Mouse (Mus musculus) forebrain, postnatal 0 days (tissue): ENCODE results near the gene Gm49387. TPM values are rescaled to one million over a fixed set of nuclear protein-coding genes. Genes with fewer than 3 reads are reported as not detected.

Experiments
- ATAC-seq: fragments of 200-750 bp; cut with Nextera tagmentation; 2 replicates; pipeline ENCODE4 v1.8.0; 2017; ENCODE audit warnings: mild to moderate bottlenecking, moderate library complexity
- DNase-seq: peaks from one replicate; pipeline ENCODE4 v3.0.0-alpha.2; 2015
- H3K27ac ChIP-seq: fragments of 300-500 bp; sonication (generic); 2 replicates; pipeline ENCODE4 v1.5.1; 2014; ENCODE audit warnings: low read depth, mild to moderate bottlenecking, antibody characterized with exemption, low read length, moderate library complexity, mixed read lengths
- H3K27me3 ChIP-seq: fragments of 300-500 bp; sonication (generic); 2 replicates; pipeline ENCODE4 v1.6.1; 2014; ENCODE audit warnings: mild to moderate bottlenecking, low read length, mixed read lengths; ENCODE audit not compliant: insufficient read depth
- H3K36me3 ChIP-seq: fragments of 300-500 bp; sonication (generic); 2 replicates; pipeline ENCODE4 v1.6.1; 2014; ENCODE audit warnings: mild to moderate bottlenecking, moderate library complexity; ENCODE audit not compliant: insufficient read depth
- H3K4me1 ChIP-seq: fragments of 300-500 bp; sonication (generic); 2 replicates; pipeline ENCODE4 v1.6.1; 2014; ENCODE audit warnings: antibody characterized with exemption; ENCODE audit not compliant: insufficient read depth
- H3K4me2 ChIP-seq: fragments of 300-500 bp; sonication (generic); 2 replicates; pipeline ENCODE4 v1.6.1; 2014; ENCODE audit warnings: low read depth, mild to moderate bottlenecking, moderate library complexity
- H3K4me3 ChIP-seq: fragments of 300-500 bp; sonication (generic); 2 replicates; pipeline ENCODE4 v1.5.1; 2014; ENCODE audit warnings: low read depth, low read length, mixed read lengths
- H3K9ac ChIP-seq: fragments of 300-500 bp; sonication (generic); 2 replicates; pipeline ENCODE4 v1.6.1; 2014; ENCODE audit warnings: mild to moderate bottlenecking
- H3K9me3 ChIP-seq: fragments of 300-500 bp; sonication (generic); 2 replicates; pipeline ENCODE4 v1.6.1; 2016; ENCODE audit warnings: low read length
- CTCF ChIP-seq: sonication (generic); IDR thresholded peaks from 2 replicates; pipeline ENCODE4 v1.5.1; 2016; ENCODE audit warnings: antibody characterized with exemption, control low read depth, low read depth
- WGBS: fragments of 180-500 bp; shearing (Covaris S2); extraction: QIAGEN DNeasy Blood & Tissue Kit; methylation state at CpG from one replicate; pipeline ENCODE4 v1.1.7; 2014; 5-methylcytosine and 5-hydroxymethylcytosine counted together
- polyA plus RNA-seq: library from polyadenylated mRNA; unstranded; fragments of >200 nt; fragmentation: Nextera tagmentation; extraction: Ambion mirVana; gene quantifications from 2 replicates; pipeline ENCODE4 v1.2.1, GENCODE M21; 2015
- total RNA-seq: library from RNA; depleted of rRNA; stranded (reverse); fragments of >200 nt; gene quantifications from 2 replicates; pipeline ENCODE4 v1.2.3, GENCODE M21; 2014

The Gm49387 gene
- total and polyA plus RNA-seq, 2 experiments from 2014 or later: 1.6 TPM; not detected in 1

- H3K36me3 ChIP-seq: no peaks in the 10 kb centered on the region
- no peak for ATAC-seq
- no peak for TF ChIP-seq CTCF
Observed at GRCm38 (mm10) chr14:31564452-31565179, 76.1 kb downstream of the Gm49387 start.

GRCm38 (mm10) chr14:31560886-31561285 is 79.8 kb downstream of the Gm49387 start:
- no peaks in the 10 kb centered on the region for H3K9me3 ChIP-seq
- no peak overlapping the region for H3K4me2 ChIP-seq
- ATAC-seq (no peak), DNase-seq (no peak)
- 48% methylated on average over 5 of the region's 5 CpGs for WGBS
- H3K4me3 ChIP-seq: no peak overlapping the region
- H3K27me3 ChIP-seq: no peaks in the 10 kb centered on the region
- no peak overlapping the region for H3K27ac ChIP-seq
- no peaks in the 10 kb centered on the region for H3K36me3 ChIP-seq
- H3K4me1 ChIP-seq: no peaks in the 10 kb centered on the region
- TF ChIP-seq CTCF: no peak
- no peak overlapping the region for H3K9ac ChIP-seq

More at GRCm38 (mm10) chr14:31564452-31565179, 76.1 kb downstream of the Gm49387 start:
- H3K4me3 ChIP-seq: no peak overlapping the region
- H3K27me3 ChIP-seq: no peaks in the 10 kb centered on the region
- H3K9me3 ChIP-seq: no peaks in the 10 kb centered on the region
- WGBS: 28% methylated on average over 6 of the region's 6 CpGs
- no peaks in the 10 kb centered on the region for H3K4me1 ChIP-seq
- DNase-seq: no peak
- H3K9ac ChIP-seq: no peak overlapping the region
- no peak overlapping the region for H3K4me2 ChIP-seq
- no peak overlapping the region for H3K27ac ChIP-seq

- H3K4me1 ChIP-seq: no peaks in the 10 kb centered on the region
- no peaks in the 10 kb centered on the region for H3K9me3 ChIP-seq
- no peak for TF ChIP-seq CTCF
- no peak for DNase-seq
- no peak for ATAC-seq
- H3K4me2 ChIP-seq: no peak overlapping the region
- 68% methylated on average over 5 of the region's 5 CpGs for WGBS
- no peaks in the 10 kb centered on the region for H3K36me3 ChIP-seq
- no peak overlapping the region for H3K27ac ChIP-seq
- no peak overlapping the region for H3K9ac ChIP-seq
- no peak overlapping the region for H3K4me3 ChIP-seq
- H3K27me3 ChIP-seq: no peaks in the 10 kb centered on the region
Observed at GRCm38 (mm10) chr14:31559216-31559615, 81.5 kb downstream of the Gm49387 start.

GRCm38 (mm10) chr14:31557784-31558183 is 82.9 kb downstream of the Gm49387 start:
- no peaks in the 10 kb centered on the region for H3K9me3 ChIP-seq
- H3K27me3 ChIP-seq: no peaks in the 10 kb centered on the region
- ATAC-seq (no peak), DNase-seq (no peak)
- no peak overlapping the region for H3K9ac ChIP-seq
- H3K4me2 ChIP-seq: no peak overlapping the region
- no peak overlapping the region for H3K27ac ChIP-seq
- H3K36me3 ChIP-seq: no peaks in the 10 kb centered on the region
- WGBS: 80% methylated on average over 9 of the region's 9 CpGs
- H3K4me1 ChIP-seq: no peaks in the 10 kb centered on the region
- H3K4me3 ChIP-seq: no peak overlapping the region
- no peak for TF ChIP-seq CTCF

GRCm38 (mm10) chr14:31557273-31557672 is 83.4 kb downstream of the Gm49387 start:
- Histone ChIP-seq H3K27ac (no peak overlapping the region), H3K36me3 (no peaks in the 10 kb centered on the region), H3K4me2 (no peak overlapping the region), H3K9ac (no peak overlapping the region), H3K4me3 (no peak overlapping the region), H3K27me3 (no peaks in the 10 kb centered on the region), H3K9me3 (no peaks in the 10 kb centered on the region), H3K4me1 (no peaks in the 10 kb centered on the region)
- WGBS: 75% methylated on average over 8 of the region's 8 CpGs
- DNase-seq: no peak
- no peak for ATAC-seq
- no peak for TF ChIP-seq CTCF

GRCm38 (mm10) chr14:31556526-31557260 is 84.0 kb downstream of the Gm49387 start:
- ATAC-seq (no peak), DNase-seq (no peak)
- no peak for TF ChIP-seq CTCF
- H3K4me1 ChIP-seq: no peaks in the 10 kb centered on the region
- no peaks in the 10 kb centered on the region for H3K27me3 ChIP-seq
- no peaks in the 10 kb centered on the region for H3K9me3 ChIP-seq
- no peaks in the 10 kb centered on the region for H3K36me3 ChIP-seq
- no peak overlapping the region for H3K4me2 ChIP-seq
- H3K4me3 ChIP-seq: no peak overlapping the region
- no peak overlapping the region for H3K27ac ChIP-seq
- WGBS: 81% methylated on average over 9 of the region's 9 CpGs
- no peak overlapping the region for H3K9ac ChIP-seq

GRCm38 (mm10) chr14:31555963-31556434 is 84.7 kb downstream of the Gm49387 start:
- WGBS: 65% methylated on average over 14 of the region's 14 CpGs
- Histone ChIP-seq H3K9ac (no peak overlapping the region), H3K9me3 (no peaks in the 10 kb centered on the region), H3K4me2 (no peak overlapping the region), H3K4me1 (no peaks in the 10 kb centered on the region), H3K27me3 (no peaks in the 10 kb centered on the region), H3K36me3 (no peaks in the 10 kb centered on the region), H3K27ac (no peak overlapping the region), H3K4me3 (no peak overlapping the region)
- ATAC-seq (no peak; the same call in 1 of the 2 replicates), DNase-seq (no peak)
- no peak for TF ChIP-seq CTCF
